Mouse (Mus musculus): ENCODE results near the gene Tmem273.

DNA sequence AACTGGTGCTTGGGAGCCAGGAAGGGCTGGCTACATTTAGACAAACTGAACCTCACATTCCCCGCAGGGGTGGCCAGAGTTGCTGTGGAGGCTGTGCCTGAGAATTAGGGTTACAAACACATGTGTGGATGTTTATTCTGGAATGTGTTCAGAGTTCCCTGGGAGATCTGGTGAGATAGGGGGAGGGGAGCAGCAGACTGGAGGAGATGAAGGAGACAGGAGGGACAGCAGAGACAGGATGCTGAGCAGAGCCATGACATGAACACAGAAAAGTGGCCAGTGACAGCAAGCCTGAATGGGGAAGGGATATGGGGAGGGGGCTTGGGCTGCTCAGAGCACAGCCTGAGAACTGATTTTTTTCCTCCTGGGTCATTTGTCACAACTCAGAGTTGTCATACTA lies 33.5 kb downstream of the Tmem273 start:
- TF ChIP-seq CTCF (IDR thresholded peaks at IDR 0.05; ENCODE audit: low read depth, low read length) = no peak
- TF ChIP-seq GATA2 (IDR thresholded peaks at IDR 0.05; ENCODE audit: borderline replicate concordance, low read depth, low read length) = no peak

Measured in G1E (cell line).